Mouse (Mus musculus) adrenal gland, adult 8-10 months (tissue): ENCODE measurements around the gene Gbx1. TPM values are rescaled to one million over a fixed set of nuclear protein-coding genes. Genes with fewer than 3 reads are reported as not detected.

Experiments used
- DNase-seq: peaks from one replicate; pipeline ENCODE4 v3.0.0; 2022
- total RNA-seq, 4 experiments: library from RNA; stranded (reverse); gene quantifications; 2 replicates each; pipeline ENCODE4 v1.2.4; 2022

Gbx1 gene
- total RNA-seq, 4 experiments from 2014 or later = not detected

GRCm38 (mm10) chr5:24524522-24524921, 2.5 kb downstream of the Gbx1 start:
- no peak for DNase-seq

GRCm38 (mm10) chr5:24523806-24524205, 3.2 kb downstream of the Gbx1 start:
- no peak for DNase-seq

GRCm38 (mm10) chr5:24521366-24521765, 5.6 kb downstream of the Gbx1 start:
- no peak for DNase-seq

GRCm38 (mm10) chr5:24512271-24512670, 14.7 kb downstream of the Gbx1 start:
- DNase-seq = no peak

- DNase-seq = peak; percentile 47
These were observed 16.4 kb downstream of the Gbx1 start for GRCm38 (mm10) chr5:24510635-24511034.

GRCm38 (mm10) chr5:24508406-24508805, 18.6 kb downstream of the Gbx1 start:
- DNase-seq = no peak

- no peak for DNase-seq
These were observed 21.5 kb downstream of the Gbx1 start for GRCm38 (mm10) chr5:24505513-24505912.

GRCm38 (mm10) chr5:24502786-24503185, 24.2 kb downstream of the Gbx1 start:
- no peak for DNase-seq

GRCm38 (mm10) chr5:24500851-24501250, 26.2 kb downstream of the Gbx1 start:
- no peak for DNase-seq

- DNase-seq = no peak
These were observed 27.9 kb downstream of the Gbx1 start for GRCm38 (mm10) chr5:24499113-24499512.

GRCm38 (mm10) chr5:24497526-24497925, 29.5 kb downstream of the Gbx1 start:
- no peak for DNase-seq

- DNase-seq = no peak
These were observed 30.2 kb downstream of the Gbx1 start for GRCm38 (mm10) chr5:24496756-24497155.

- DNase-seq = no peak
These were observed 32.0 kb downstream of the Gbx1 start for GRCm38 (mm10) chr5:24495019-24495418.

GRCm38 (mm10) chr5:24492546-24493285, 34.3 kb downstream of the Gbx1 start:
- no peak for DNase-seq

- no peak for DNase-seq
These were observed 36.5 kb downstream of the Gbx1 start for GRCm38 (mm10) chr5:24490413-24490920.

GRCm38 (mm10) chr5:24486738-24487137, 40.3 kb downstream of the Gbx1 start:
- DNase-seq = no peak

- DNase-seq = peak; percentile 72
These were observed 40.9 kb downstream of the Gbx1 start for GRCm38 (mm10) chr5:24486097-24486496.

GRCm38 (mm10) chr5:24484963-24485362, 42.0 kb downstream of the Gbx1 start:
- DNase-seq = no peak

GRCm38 (mm10) chr5:24483326-24483725, 43.7 kb downstream of the Gbx1 start:
- DNase-seq = peak; percentile 42

- no peak for DNase-seq
These were observed 44.5 kb downstream of the Gbx1 start for GRCm38 (mm10) chr5:24482247-24483079.

- peak; percentile 42 for DNase-seq
These were observed 45.4 kb downstream of the Gbx1 start for GRCm38 (mm10) chr5:24481647-24482046.

- DNase-seq = no peak
These were observed 49.1 kb downstream of the Gbx1 start for GRCm38 (mm10) chr5:24477909-24478308.

GRCm38 (mm10) chr5:24475476-24476241, 51.3 kb downstream of the Gbx1 start:
- peak; percentile 85 for DNase-seq
